Mouse (Mus musculus) CH12.LX (cell line): ENCODE measurements at regions not wholly inside any gene's neighbourhood (a gene's known extent, or its start where the extent isn't known, plus 50 kb on each side); places are given as distances from the start of the nearest gene placed in this dataset.

ENCODE experiments used
- DNase-seq: peaks from one replicate; pipeline ENCODE4 v3.0.0-alpha.2; 2013; ENCODE audit errors: extremely low read depth
- H3K27ac ChIP-seq: 2 replicates; pipeline ENCODE4 v1.5.1; 2012; ENCODE audit warnings: low read depth, mild to moderate bottlenecking, control low read depth, moderate library complexity; ENCODE audit not compliant: insufficient read depth
- H3K27me3 ChIP-seq: replicated peaks from 2 replicates; pipeline ENCODE3; 2012; ENCODE audit warnings: inconsistent platforms
- H3K36me3 ChIP-seq, 2 experiments: replicated peaks in 1 of 2; 2 replicates each; pipeline versions ENCODE3 to v1.6.1; 2012; ENCODE audit warnings: inconsistent platforms in 1 of 2, low read length in 1 of 2, mild to moderate bottlenecking in 1 of 2, mixed read lengths in 1 of 2, moderate library complexity in 1 of 2; ENCODE audit not compliant: control insufficient read depth in 1 of 2, insufficient read depth in 1 of 2
- H3K4me1 ChIP-seq, 2 experiments: 2 replicates each; pipeline ENCODE4 v1.6.1; 2012; ENCODE audit warnings: inconsistent platforms in 1 of 2, moderate library complexity in 1 of 2; ENCODE audit not compliant: insufficient read depth in 2 of 2, control insufficient read depth in 1 of 2
- H3K4me2 ChIP-seq: 2 replicates; pipeline ENCODE4 v1.6.1; 2012; ENCODE audit warnings: low read depth, mild to moderate bottlenecking, control low read depth; ENCODE audit not compliant: poor library complexity, insufficient read depth, severe bottlenecking
- H3K4me3 ChIP-seq, 3 experiments: fragments of 150-350 bp in 1 of 3; sonication (generic) in 1 of 3; replicated peaks in 1 of 3; 2 replicates each; pipeline versions ENCODE3 to v1.5.1; 2011 to 2012; ENCODE audit warnings: low read depth in 2 of 3, low read length in 2 of 3, mild to moderate bottlenecking in 2 of 3, moderate library complexity in 2 of 3, control low read depth in 1 of 3, improper control_type of control experiment in 1 of 3, inconsistent platforms in 1 of 3, mixed read lengths in 1 of 3; ENCODE audit not compliant: poor library complexity in 1 of 3
- H3K79me2 ChIP-seq: replicated peaks from 2 replicates; pipeline ENCODE4 v1.6.1; 2012; ENCODE audit warnings: mild to moderate bottlenecking, moderate library complexity; ENCODE audit not compliant: control insufficient read depth, poor library complexity, insufficient read depth, severe bottlenecking; ENCODE audit errors: extremely low read depth
- H3K9ac ChIP-seq: 2 replicates; pipeline ENCODE4 v1.6.1; 2012; ENCODE audit warnings: low read depth, mild to moderate bottlenecking, control low read depth, moderate library complexity; ENCODE audit not compliant: insufficient read depth
- H3K9me3 ChIP-seq: replicated peaks from 2 replicates; pipeline ENCODE3; 2012; ENCODE audit warnings: low read length, inconsistent platforms, mixed read lengths
- BHLHE40 ChIP-seq: IDR thresholded peaks from 2 replicates; pipeline ENCODE4 v1.6.1; 2011; ENCODE audit warnings: mild to moderate bottlenecking, low read depth, low read length, improper control_type of control experiment
- CHD1 ChIP-seq: IDR thresholded peaks from 2 replicates; pipeline ENCODE4 v1.6.1; 2012; ENCODE audit warnings: low read depth, low read length, improper control_type of control experiment, inconsistent platforms
- CHD2 ChIP-seq: IDR thresholded peaks from 2 replicates; pipeline ENCODE4 v1.6.1; 2011; ENCODE audit warnings: low read length, improper control_type of control experiment
- CTCF ChIP-seq, 2 experiments: IDR thresholded peaks in 1 of 2; conservative IDR thresholded peaks in 1 of 2; 2 replicates each; pipeline ENCODE4 v1.5.1; 2011 to 2012; ENCODE audit warnings: low read depth in 2 of 2, low read length in 2 of 2, improper control_type of control experiment in 1 of 2, inconsistent platforms in 1 of 2, mild to moderate bottlenecking in 1 of 2, moderate library complexity in 1 of 2
- E2F4 ChIP-seq: IDR thresholded peaks from 2 replicates; pipeline ENCODE4 v1.6.1; 2011; ENCODE audit warnings: low read depth, low read length, improper control_type of control experiment; ENCODE audit not compliant: insufficient replicate concordance
- ELF1 ChIP-seq: IDR thresholded peaks from 2 replicates; pipeline ENCODE4 v1.6.1; 2014; ENCODE audit warnings: low read depth, mild to moderate bottlenecking, inconsistent platforms, low read length, improper control_type of control experiment
- EP300 ChIP-seq: IDR thresholded peaks from 2 replicates; pipeline ENCODE4 v1.6.1; 2011; ENCODE audit warnings: low read length, improper control_type of control experiment
- ETS1 ChIP-seq: conservative IDR thresholded peaks from 2 replicates; pipeline ENCODE4 v1.6.1; 2012; ENCODE audit warnings: low read depth, mild to moderate bottlenecking, inconsistent platforms, low read length, improper control_type of control experiment, moderate library complexity
- GABPA ChIP-seq: IDR thresholded peaks from 2 replicates; pipeline ENCODE4 v1.6.1; 2012; ENCODE audit warnings: low read depth, low read length, improper control_type of control experiment, inconsistent platforms; ENCODE audit not compliant: insufficient replicate concordance
- HCFC1 ChIP-seq: IDR thresholded peaks from 2 replicates; pipeline ENCODE4 v1.6.1; 2012; ENCODE audit warnings: low read depth, mild to moderate bottlenecking, inconsistent platforms, low read length, improper control_type of control experiment
- IRF4 ChIP-seq: IDR thresholded peaks from 2 replicates; pipeline ENCODE4 v1.6.1; 2014; ENCODE audit warnings: low read depth, mild to moderate bottlenecking, inconsistent platforms, low read length, improper control_type of control experiment
- JUN ChIP-seq: IDR thresholded peaks from 2 replicates; pipeline ENCODE4 v1.6.1; 2011; ENCODE audit warnings: low read depth, mild to moderate bottlenecking, low read length, improper control_type of control experiment, moderate library complexity; ENCODE audit not compliant: insufficient read depth
- JUND ChIP-seq: conservative IDR thresholded peaks from 2 replicates; pipeline ENCODE4 v1.6.1; 2011; ENCODE audit warnings: low read depth, low read length, improper control_type of control experiment
- KAT2A ChIP-seq: IDR thresholded peaks from 2 replicates; pipeline ENCODE4 v1.6.1; 2012; ENCODE audit warnings: low read length, improper control_type of control experiment, inconsistent platforms; ENCODE audit not compliant: insufficient replicate concordance
- MAFK ChIP-seq: IDR thresholded peaks from 2 replicates; pipeline ENCODE4 v1.6.1; 2011; ENCODE audit warnings: low read length, improper control_type of control experiment; ENCODE audit not compliant: insufficient replicate concordance
- MAX ChIP-seq: IDR thresholded peaks from 2 replicates; pipeline ENCODE4 v1.6.1; 2011; ENCODE audit warnings: low read length, improper control_type of control experiment
- MAZ ChIP-seq: IDR thresholded peaks from 2 replicates; pipeline ENCODE4 v1.6.1; 2012; ENCODE audit warnings: low read depth, mild to moderate bottlenecking, inconsistent platforms, low read length, improper control_type of control experiment, moderate library complexity
- MEF2A ChIP-seq: IDR thresholded peaks from 2 replicates; pipeline ENCODE4 v1.6.1; 2014; ENCODE audit warnings: low read depth, mild to moderate bottlenecking, inconsistent platforms, low read length, improper control_type of control experiment, borderline replicate concordance
- MXI1 ChIP-seq: IDR thresholded peaks from 2 replicates; pipeline ENCODE4 v1.6.1; 2011; ENCODE audit warnings: mild to moderate bottlenecking, low read depth, low read length, improper control_type of control experiment
- MYC ChIP-seq: IDR thresholded peaks from 2 replicates; pipeline ENCODE4 v1.6.1; 2011; ENCODE audit warnings: low read depth, mild to moderate bottlenecking, improper control_type of control experiment, low read length
- NELFE ChIP-seq: IDR thresholded peaks from 2 replicates; pipeline ENCODE4 v1.6.1; 2011; ENCODE audit warnings: low read depth, low read length, improper control_type of control experiment
- NRF1 ChIP-seq: IDR thresholded peaks from 2 replicates; pipeline ENCODE4 v1.6.1; 2014; ENCODE audit warnings: low read depth, mild to moderate bottlenecking, inconsistent platforms, low read length, improper control_type of control experiment, moderate library complexity
- PAX5 ChIP-seq: IDR thresholded peaks from 2 replicates; pipeline ENCODE4 v1.6.1; 2012; ENCODE audit warnings: low read length, inconsistent platforms, mixed read lengths
- POLR2A ChIP-seq: IDR thresholded peaks from 2 replicates; pipeline ENCODE4 v1.6.1; 2011; ENCODE audit warnings: low read depth, mild to moderate bottlenecking, improper control_type of control experiment, low read length
- POLR2AphosphoS2 ChIP-seq: IDR thresholded peaks from 2 replicates; pipeline ENCODE4 v1.6.1; 2011; ENCODE audit warnings: low read depth, low read length, improper control_type of control experiment
- RAD21 ChIP-seq: IDR thresholded peaks from 2 replicates; pipeline ENCODE4 v1.6.1; 2011; ENCODE audit warnings: low read depth, mild to moderate bottlenecking, low read length, improper control_type of control experiment, moderate library complexity
- RCOR1 ChIP-seq: conservative IDR thresholded peaks from 2 replicates; pipeline ENCODE4 v1.6.1; 2012; ENCODE audit warnings: low read depth, mild to moderate bottlenecking, inconsistent platforms, low read length, improper control_type of control experiment
- SIN3A ChIP-seq: IDR thresholded peaks from 2 replicates; pipeline ENCODE4 v1.6.1; 2012; ENCODE audit warnings: low read length, improper control_type of control experiment, inconsistent platforms
- SMC3 ChIP-seq: IDR thresholded peaks from 2 replicates; pipeline ENCODE4 v1.6.1; 2011; ENCODE audit warnings: low read depth, low read length, improper control_type of control experiment
- TBP ChIP-seq: conservative IDR thresholded peaks from 2 replicates; pipeline ENCODE4 v1.6.1; 2011; ENCODE audit warnings: low read depth, low read length, improper control_type of control experiment
- TCF12 ChIP-seq: IDR thresholded peaks from 2 replicates; pipeline ENCODE4 v1.6.1; 2014; ENCODE audit warnings: low read depth, mild to moderate bottlenecking, inconsistent platforms, low read length, improper control_type of control experiment
- UBTF ChIP-seq: IDR thresholded peaks from 2 replicates; pipeline ENCODE4 v1.6.1; 2012; ENCODE audit warnings: low read depth, mild to moderate bottlenecking, inconsistent platforms, low read length, improper control_type of control experiment, moderate library complexity
- USF1 ChIP-seq: IDR thresholded peaks from 2 replicates; pipeline ENCODE4 v1.6.1; 2014; ENCODE audit warnings: low read depth, mild to moderate bottlenecking, inconsistent platforms, low read length, improper control_type of control experiment
- USF2 ChIP-seq: conservative IDR thresholded peaks from 2 replicates; pipeline ENCODE4 v1.6.1; 2011; ENCODE audit warnings: low read depth, low read length, improper control_type of control experiment
- ZC3H11A ChIP-seq: IDR thresholded peaks from 2 replicates; pipeline ENCODE4 v1.6.1; 2012; ENCODE audit warnings: low read depth, mild to moderate bottlenecking, inconsistent platforms, low read length, improper control_type of control experiment
- ZKSCAN1 ChIP-seq: IDR thresholded peaks from 2 replicates; pipeline ENCODE4 v1.6.1; 2012; ENCODE audit warnings: low read depth, inconsistent platforms, low read length, improper control_type of control experiment, borderline replicate concordance
- ZMIZ1 ChIP-seq: IDR thresholded peaks from 2 replicates; pipeline ENCODE4 v1.6.1; 2012; ENCODE audit warnings: low read depth, mild to moderate bottlenecking, inconsistent platforms, low read length, improper control_type of control experiment
- ZNF384 ChIP-seq: IDR thresholded peaks from 2 replicates; pipeline ENCODE4 v1.6.1; 2012; ENCODE audit warnings: low read depth, low read length, improper control_type of control experiment, inconsistent platforms
- dilution Hi-C: fragments of 300-500 bp; cut with MboI; formaldehyde crosslinking; loops from 2 replicates; pipeline ENCODE4 v1.14.3; 2020; ENCODE audit warnings: low sequenced_read_pairs; ENCODE audit not compliant: extremely low pct_unique_long_range_greater_than_20kb, extremely low pct_ligation_motif_present
- in situ Hi-C: fragments of 300-500 bp; cut with MboI; formaldehyde crosslinking; loops from 3 replicates; pipeline ENCODE4 v1.14.3; 2019; ENCODE audit warnings: low sequenced_read_pairs, low pct_ligation_motif_present, low pct_unique_long_range_greater_than_20kb, mixed read lengths

DNA sequence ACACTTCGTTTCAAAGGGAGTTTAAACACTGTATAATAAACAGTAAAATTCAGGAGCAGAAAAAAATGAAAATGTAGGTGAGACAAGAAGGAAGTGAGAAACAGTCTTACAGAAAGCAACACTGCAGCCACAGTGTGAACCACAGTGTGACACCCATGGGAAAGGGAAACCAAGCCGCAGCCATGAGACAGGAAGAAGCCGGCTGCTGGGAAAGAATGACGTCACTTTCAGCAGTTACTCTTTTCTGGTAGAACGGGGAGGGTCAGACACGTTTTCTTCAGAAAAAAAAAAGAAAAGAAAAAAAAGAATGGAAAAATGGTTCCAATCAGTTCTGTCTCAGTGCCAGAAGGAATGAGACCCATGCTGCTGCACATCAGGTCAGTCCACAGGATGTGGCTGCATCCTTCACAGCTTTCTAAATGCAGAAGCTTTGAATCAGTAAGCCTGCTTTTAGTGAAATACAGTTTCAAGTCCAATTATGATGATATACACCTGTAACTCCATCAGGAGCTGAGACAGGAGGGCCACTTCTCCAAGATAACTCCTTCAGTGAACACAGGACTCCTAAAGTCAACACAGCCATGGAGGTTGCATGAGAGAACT, 331.2 kb upstream of the Lrrc3b start:
- Histone ChIP-seq H3K27ac (no peak overlapping the region), H3K79me2 (no peaks in the 10 kb centered on the region), H3K36me3 (no peaks in the 10 kb centered on the region), H3K9me3 (no peaks in the 10 kb centered on the region), H3K4me3 (peak overlapping the region in 1 of 3 experiments; percentile 44), H3K4me1 (peaks cover 0 to 16% of the 10 kb centered on the region in 2 experiments; a peak in 2 of 4 replicates), H3K27me3 (no peaks in the 10 kb centered on the region), H3K9ac (no peak overlapping the region)
- dilution Hi-C loops (no loop called here), in situ Hi-C loops (no loop called here)
- DNase-seq, result peak; percentile 87
- TF ChIP-seq ETS1, result peak; percentile 92
- TF ChIP-seq POLR2A, result peak; percentile 31; the same call in 1 of the 2 replicates
- peak; percentile 84 for TF ChIP-seq ZNF384
- TF ChIP-seq MXI1, result peak; percentile 37; the same call in 1 of the 2 replicates
- peak; percentile 78 for TF ChIP-seq MAX
- peak; percentile 66 for TF ChIP-seq HCFC1
- TF ChIP-seq CHD1, result 0 out of 2 replicates have a peak, but pooled peaks have one; percentile 40
- TF ChIP-seq CHD2, result no peak
- 0 out of 2 replicates have a peak, but pooled peaks have one; percentile 33 for TF ChIP-seq TBP
- peak; percentile 87 for TF ChIP-seq IRF4
- TF ChIP-seq CTCF (conservative IDR thresholded peaks at IDR 0.05 in 1 of 2, IDR thresholded peaks at IDR 0.05 in 1 of 2; ENCODE audit: low read depth in 2 of 2, low read length in 2 of 2), result no peak
- TF ChIP-seq MAFK, result peak; percentile 25; the same call in 1 of the 2 replicates
- TF ChIP-seq POLR2AphosphoS2, result no peak
- TF ChIP-seq PAX5, result no peak
- TF ChIP-seq NRF1, result no peak
- TF ChIP-seq MYC, result peak; percentile 71; the same call in 1 of the 2 replicates
- no peak; the same call in 1 of the 2 replicates for TF ChIP-seq RCOR1
- peak; percentile 68 for TF ChIP-seq ELF1
- peak; percentile 93 for TF ChIP-seq JUND
- TF ChIP-seq KAT2A, result no peak
- TF ChIP-seq BHLHE40, result peak; percentile 75
- TF ChIP-seq USF2, result no peak
- TF ChIP-seq MAZ, result no peak
- no peak for TF ChIP-seq ZC3H11A
- peak; percentile 48; the same call in 1 of the 2 replicates for TF ChIP-seq MEF2A
- 0 out of 2 replicates have a peak, but pooled peaks have one; percentile 52 for TF ChIP-seq SIN3A
- TF ChIP-seq RAD21, result no peak
- TF ChIP-seq ZKSCAN1, result no peak
- TF ChIP-seq EP300, result peak; percentile 89
- peak; percentile 91 for TF ChIP-seq JUN
- TF ChIP-seq UBTF, result no peak
- no peak for TF ChIP-seq NELFE
- TF ChIP-seq ZMIZ1, result no peak
- no peak for TF ChIP-seq SMC3
- no peak for TF ChIP-seq E2F4
- no peak for TF ChIP-seq USF1
- TF ChIP-seq GABPA, result no peak
- TF ChIP-seq TCF12, result peak; percentile 48; the same call in 1 of the 2 replicates
- TF ChIP-seq, all 38 proteins: peak for 19
- H3K4me2 ChIP-seq, result peak overlapping the region; percentile 90
